Mouse (Mus musculus) cerebellum, adult 2 months (tissue): ENCODE data around the gene Ang6.
"Not testable (repeated sequence)": the region's sequence is repeated elsewhere in the genome, so short reads cannot be mapped to it uniquely, and the experiment has no call there.

Experiments used
- CTCF ChIP-seq: fragments of 200-500 bp; IDR thresholded peaks from 2 replicates; pipeline ENCODE4 v1.5.1; 2011; ENCODE audit warnings: low read depth, mild to moderate bottlenecking, control low read depth, low read length, moderate library complexity, borderline replicate concordance; ENCODE audit not compliant: insufficient read depth
- POLR2A ChIP-seq: fragments of 200-500 bp; IDR thresholded peaks from 2 replicates; pipeline ENCODE4 v1.6.1; 2011; ENCODE audit warnings: low read length, control low read depth, borderline replicate concordance; ENCODE audit not compliant: insufficient read depth

- TF ChIP-seq CTCF, POLR2A: not testable (repeated sequence)
Observed at GRCm38 (mm10) chr14:44008021-44008420, 6.0 kb upstream of the Ang6 start.
